Mouse (Mus musculus) thymus, adult 2 months (tissue): ENCODE results near the gene Hspa1a.

Source experiments
- CTCF ChIP-seq: fragments of 200-500 bp; IDR thresholded peaks from 2 replicates; pipeline ENCODE4 v1.5.1; 2012; ENCODE audit warnings: mild to moderate bottlenecking, control low read depth, low read length, moderate library complexity, borderline replicate concordance; ENCODE audit not compliant: control insufficient read depth, poor library complexity, insufficient read depth; ENCODE audit errors: extremely low read depth
- POLR2A ChIP-seq: fragments of 200-500 bp; IDR thresholded peaks from 2 replicates; pipeline ENCODE4 v1.6.1; 2012; ENCODE audit warnings: mild to moderate bottlenecking, low read length, control low read depth, moderate library complexity; ENCODE audit not compliant: control insufficient read depth, poor library complexity, insufficient read depth; ENCODE audit errors: extremely low read depth

DNA sequence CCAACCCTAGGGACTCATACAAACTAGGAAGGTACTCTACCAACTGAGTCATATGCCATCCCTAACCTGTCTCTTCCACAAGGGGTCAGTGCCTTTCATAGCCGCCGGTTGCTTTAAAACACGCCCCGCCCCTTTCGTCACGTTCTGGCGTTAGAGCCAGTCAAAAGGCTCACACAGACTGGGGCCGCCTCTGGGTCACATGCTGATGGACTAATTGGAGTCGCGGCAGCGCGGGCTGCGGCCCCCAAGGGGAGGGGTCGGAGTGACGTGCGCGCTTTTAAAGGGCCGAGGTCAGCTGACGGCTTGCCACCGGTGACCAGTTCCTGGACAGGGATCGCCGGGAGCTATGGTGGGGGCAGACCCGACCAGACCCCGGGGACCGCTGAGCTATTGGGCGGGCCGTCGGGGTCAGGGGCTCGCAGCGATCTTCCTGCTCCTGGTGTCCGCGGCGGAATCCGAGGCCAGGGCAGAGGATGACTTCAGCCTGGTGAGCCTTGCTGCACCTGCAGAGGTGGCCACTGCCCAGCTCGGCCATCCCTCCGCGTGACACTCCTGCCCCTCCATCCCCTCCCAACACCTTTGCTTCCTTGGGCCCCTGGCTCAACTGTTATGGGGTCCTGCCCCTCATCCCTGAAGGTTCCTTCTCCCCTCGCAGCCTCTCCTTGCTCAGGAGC, 40.8 kb downstream of the Hspa1a start, which contains the start of gene Neu1:
- TF ChIP-seq CTCF: peak; percentile 72; the same call in 1 of the 2 replicates
- peak; percentile 60 for TF ChIP-seq POLR2A
